Mouse (Mus musculus) heart, adult 2 months (tissue): Measurements from ENCODE around the gene 4933428G20Rik.

Source experiments
- CTCF ChIP-seq: fragments of 200-600 bp; IDR thresholded peaks from 2 replicates; pipeline ENCODE4 v1.8.1; 2022; ENCODE audit warnings: antibody characterized with exemption, mild to moderate bottlenecking, moderate library complexity
- EP300 ChIP-seq: fragments of 200-500 bp; IDR thresholded peaks from 2 replicates; pipeline ENCODE4 v1.6.1; 2011; ENCODE audit warnings: low read depth, low read length, control low read depth; ENCODE audit not compliant: insufficient read depth
- POLR2A ChIP-seq: fragments of 200-500 bp; IDR thresholded peaks from 2 replicates; pipeline ENCODE4 v1.6.1; 2011; ENCODE audit warnings: mild to moderate bottlenecking, low read depth, low read length, control low read depth; ENCODE audit not compliant: insufficient read depth

DNA sequence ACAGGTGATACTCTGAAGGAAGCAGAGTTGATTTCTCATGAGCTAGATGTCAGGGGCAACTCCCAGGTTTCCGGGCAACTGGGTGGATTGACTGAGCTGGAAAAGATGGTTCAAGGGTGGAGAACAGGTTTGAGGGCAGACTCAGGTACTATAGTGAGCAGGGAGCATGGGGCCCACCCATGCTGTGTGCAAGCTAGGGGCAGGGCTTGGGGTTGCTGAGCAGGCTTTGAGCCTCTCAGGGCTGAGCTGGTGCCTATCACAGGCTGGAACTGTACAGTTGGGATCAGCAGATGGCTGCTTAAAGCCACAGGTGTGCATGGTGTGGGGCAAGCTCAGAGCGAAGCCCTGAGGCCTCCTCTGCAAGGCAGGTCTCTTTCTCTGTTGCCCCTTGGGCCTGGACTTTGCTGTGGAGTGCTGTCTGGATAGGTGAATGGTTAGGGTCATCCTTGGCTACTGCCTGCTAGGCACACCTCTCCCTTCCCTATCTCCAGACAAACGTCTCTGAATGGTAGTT is 38.8 kb downstream of the 4933428G20Rik start:
- no peak for TF ChIP-seq CTCF
- no peak for TF ChIP-seq EP300
- no peak for TF ChIP-seq POLR2A
